Mouse (Mus musculus) midbrain, embryonic 15.5 days (tissue): ENCODE data around the gene Pcbp4. TPM values are rescaled to one million over a fixed set of nuclear protein-coding genes. Genes with fewer than 3 reads are reported as not detected.

Source experiments
- ATAC-seq: fragments of 200-750 bp; cut with Nextera tagmentation; replicated peaks from 2 replicates; pipeline ENCODE4 v1.8.0; 2017; ENCODE audit warnings: moderate TSS enrichment
- H3K27ac ChIP-seq: fragments of 300-500 bp; sonication (generic); 2 replicates; pipeline ENCODE4 v1.5.1; 2015; ENCODE audit warnings: mild to moderate bottlenecking, inconsistent platforms
- H3K27me3 ChIP-seq: fragments of 300-500 bp; sonication (generic); replicated peaks from 2 replicates; pipeline ENCODE4 v1.6.1; 2015; ENCODE audit warnings: inconsistent platforms
- H3K36me3 ChIP-seq: fragments of 300-500 bp; sonication (generic); replicated peaks from 2 replicates; pipeline ENCODE4 v1.6.1; 2015; ENCODE audit warnings: inconsistent platforms
- H3K4me1 ChIP-seq: fragments of 300-500 bp; sonication (generic); 2 replicates; pipeline ENCODE4 v1.6.1; 2015; ENCODE audit warnings: inconsistent platforms
- H3K4me2 ChIP-seq: fragments of 300-500 bp; sonication (generic); 2 replicates; pipeline ENCODE4 v1.6.1; 2015; ENCODE audit warnings: inconsistent platforms, mild to moderate bottlenecking, moderate library complexity
- H3K4me3 ChIP-seq: fragments of 300-500 bp; sonication (generic); 2 replicates; pipeline ENCODE4 v1.5.1; 2015; ENCODE audit warnings: mild to moderate bottlenecking, inconsistent platforms
- H3K9ac ChIP-seq: fragments of 300-500 bp; sonication (generic); 2 replicates; pipeline ENCODE4 v1.6.1; 2015; ENCODE audit warnings: mild to moderate bottlenecking, inconsistent platforms
- H3K9me3 ChIP-seq: fragments of 300-500 bp; sonication (generic); 2 replicates; pipeline ENCODE4 v1.6.1; 2016; ENCODE audit warnings: inconsistent platforms
- WGBS: fragments of 180-500 bp; shearing (Covaris S2); methylation state at CpG from one replicate; pipeline ENCODE4 v1.1.7; 2015; ENCODE audit warnings: mixed read lengths; 5-methylcytosine and 5-hydroxymethylcytosine counted together
- polyA plus RNA-seq: library from polyadenylated mRNA; unstranded; fragments of >200 nt; fragmentation: Nextera tagmentation; extraction: Ambion mirVana; gene quantifications from 2 replicates; pipeline ENCODE4 v1.2.1, GENCODE M21; 2015

Pcbp4 gene
- polyA plus RNA-seq, 1 experiment from 2014 or later, result 295 TPM

DNA sequence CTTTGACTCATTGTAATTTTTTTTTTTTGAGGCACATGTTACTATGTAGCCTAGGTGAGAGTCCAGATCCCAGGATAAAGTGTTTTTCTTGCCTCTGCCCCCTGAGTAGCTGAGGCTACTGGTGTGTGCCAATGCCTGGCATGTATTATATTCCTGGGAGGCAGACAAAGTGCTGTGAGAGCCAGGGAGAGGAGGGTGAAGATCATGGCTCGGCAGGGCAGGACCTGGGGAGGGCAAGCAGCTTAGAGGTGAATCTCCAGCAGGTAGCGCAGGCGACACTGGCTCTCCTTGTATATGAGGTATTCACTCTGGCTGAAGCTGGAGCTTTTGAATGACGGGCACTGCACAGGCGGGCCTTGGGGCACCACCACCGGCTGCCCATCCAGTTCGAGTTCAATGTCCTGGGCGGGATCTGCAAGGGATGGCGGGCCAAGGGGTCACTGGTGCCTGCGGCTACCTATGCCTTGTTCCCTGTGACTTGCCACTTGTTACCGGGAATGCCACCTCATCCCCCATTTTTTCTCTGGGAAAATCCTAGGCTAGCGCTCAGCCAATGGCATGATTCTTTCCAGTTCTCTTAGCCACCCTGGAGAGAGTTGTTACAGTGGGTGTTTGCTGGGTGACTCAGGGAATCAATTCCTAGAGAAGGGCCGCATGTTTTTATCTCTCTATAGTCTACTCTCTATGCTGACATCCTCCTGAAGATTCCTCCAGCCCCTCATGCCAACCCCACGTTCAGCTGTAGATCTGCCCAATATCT, 18.1 kb downstream of the Pcbp4 start:
- Histone ChIP-seq H3K4me2 (no peak overlapping the region), H3K27ac (no peak overlapping the region), H3K4me3 (no peak overlapping the region), H3K36me3 (no peaks in the 10 kb centered on the region), H3K4me1 (peaks cover 14% of the 10 kb centered on the region), H3K27me3 (no peaks in the 10 kb centered on the region), H3K9me3 (no peaks in the 10 kb centered on the region), H3K9ac (no peak overlapping the region)
- no peak for ATAC-seq
- 63% methylated on average over 14 of the region's 14 CpGs for WGBS

DNA sequence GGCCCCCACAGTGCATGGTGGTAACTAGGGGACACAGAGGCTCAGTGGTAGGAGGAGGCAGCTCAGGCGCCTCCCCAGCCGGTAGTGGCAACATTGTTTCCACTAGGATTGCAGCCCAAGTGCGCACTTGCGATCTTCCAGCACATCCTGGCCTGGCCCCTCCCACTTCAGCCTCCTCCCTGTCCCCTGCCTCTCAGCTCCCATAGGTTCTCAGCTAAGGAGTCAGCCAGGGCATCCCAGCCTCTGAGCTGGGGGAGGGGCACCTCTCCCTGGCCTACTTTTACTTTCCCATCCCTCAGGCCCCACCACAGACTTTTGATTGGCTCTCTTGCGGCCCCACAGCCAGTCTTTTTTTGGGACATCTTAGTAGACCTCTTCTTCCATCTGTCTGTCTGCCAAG, 18.8 kb downstream of the Pcbp4 start:
- H3K4me1 ChIP-seq, result peaks cover 19% of the 10 kb centered on the region
- no peak overlapping the region for H3K4me3 ChIP-seq
- H3K36me3 ChIP-seq, result no peaks in the 10 kb centered on the region
- no peaks in the 10 kb centered on the region for H3K9me3 ChIP-seq
- H3K9ac ChIP-seq, result no peak overlapping the region
- no peak overlapping the region for H3K27ac ChIP-seq
- H3K27me3 ChIP-seq, result no peaks in the 10 kb centered on the region
- no peak overlapping the region for H3K4me2 ChIP-seq
- no peak for ATAC-seq
- WGBS, result 15% methylated on average over 5 of the region's 5 CpGs

DNA sequence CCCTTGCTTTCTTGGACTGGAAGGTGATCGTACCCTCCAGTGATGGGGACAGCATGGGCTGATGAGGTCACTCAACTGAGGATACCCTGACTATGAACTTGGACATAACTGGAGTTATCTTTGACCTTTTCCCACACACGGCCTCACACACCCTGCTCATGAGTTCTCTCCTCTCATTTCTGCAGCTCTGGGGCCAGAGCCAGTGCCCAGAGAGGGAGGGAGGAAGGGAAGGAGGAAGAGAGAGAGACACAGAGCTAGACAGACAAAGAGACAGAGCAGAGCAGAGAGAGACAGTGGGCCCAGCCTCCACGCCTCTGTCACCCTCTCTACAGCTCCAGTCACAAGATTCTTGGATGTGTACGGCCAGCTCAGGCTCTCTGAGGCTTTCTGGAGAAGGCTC, 19.2 kb downstream of the Pcbp4 start:
- Histone ChIP-seq H3K4me2 (no peak overlapping the region), H3K27me3 (no peaks in the 10 kb centered on the region), H3K4me3 (no peak overlapping the region), H3K9ac (no peak overlapping the region), H3K27ac (no peak overlapping the region), H3K36me3 (no peaks in the 10 kb centered on the region), H3K4me1 (peaks cover 19% of the 10 kb centered on the region), H3K9me3 (no peaks in the 10 kb centered on the region)
- WGBS, result 70% methylated on average over 4 of the region's 4 CpGs
- no peak for ATAC-seq

DNA sequence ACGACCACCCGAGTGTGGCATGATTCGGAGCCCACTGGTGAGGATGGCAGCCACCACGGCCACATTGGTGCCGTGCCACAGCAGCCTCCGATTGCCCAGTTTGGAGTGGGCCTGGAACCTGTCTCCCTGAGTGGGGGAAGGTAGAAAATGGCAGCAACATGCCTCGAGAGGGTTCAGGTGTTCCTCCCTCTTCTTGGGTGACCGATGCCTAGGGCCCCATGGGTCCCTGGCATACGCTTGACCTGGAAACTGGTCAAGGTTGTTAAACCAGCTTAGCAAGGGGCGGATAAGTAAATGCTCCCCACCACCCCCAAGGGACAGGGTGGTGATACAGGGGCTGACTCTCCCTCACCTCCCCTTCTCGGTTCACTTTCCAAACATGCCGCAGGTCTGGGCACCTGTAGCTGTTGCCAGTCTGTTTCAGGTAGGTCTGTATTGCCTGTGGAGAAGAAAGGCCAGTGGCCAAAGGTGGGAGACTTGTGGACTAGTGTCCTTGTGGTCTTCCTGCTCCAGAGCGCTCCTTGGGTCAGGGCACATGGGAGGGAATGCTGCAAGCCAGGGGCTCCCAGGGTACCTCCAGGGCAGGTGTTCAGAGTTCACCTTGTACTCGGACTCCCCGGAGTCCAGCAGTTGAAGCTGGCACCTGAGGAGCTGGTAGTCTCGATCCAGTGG, 20.1 kb downstream of the Pcbp4 start:
- Histone ChIP-seq H3K4me2 (no peak overlapping the region), H3K4me3 (no peak overlapping the region), H3K4me1 (peaks cover 26% of the 10 kb centered on the region), H3K27me3 (no peaks in the 10 kb centered on the region), H3K9ac (no peak overlapping the region), H3K36me3 (no peaks in the 10 kb centered on the region), H3K27ac (no peak overlapping the region), H3K9me3 (no peaks in the 10 kb centered on the region)
- 87% methylated on average over 16 of the region's 16 CpGs for WGBS
- ATAC-seq, result no peak

DNA sequence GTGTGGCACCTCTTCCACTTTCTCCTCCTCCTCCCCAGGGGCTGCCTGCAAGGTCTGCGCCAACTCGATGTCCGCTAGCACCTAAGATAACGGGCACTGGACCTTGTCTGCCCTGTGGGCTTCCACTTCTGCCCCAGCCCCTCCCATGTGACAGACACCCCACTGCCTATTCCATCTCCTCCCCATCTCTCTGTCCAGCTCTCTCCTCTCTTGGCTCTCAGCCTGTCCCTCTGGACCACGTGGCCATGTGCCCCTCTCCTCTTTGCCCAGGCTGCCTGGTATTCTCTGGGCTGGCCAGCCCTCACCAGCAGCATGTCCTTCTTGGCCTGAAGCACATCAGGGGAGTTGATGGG, 20.6 kb downstream of the Pcbp4 start:
- H3K4me3 ChIP-seq, result no peak overlapping the region
- H3K9ac ChIP-seq, result peak overlapping the region; percentile 10; the same call in 1 of the 2 replicates
- 82% methylated on average over 5 of the region's 5 CpGs for WGBS
- H3K27ac ChIP-seq, result no peak overlapping the region
- H3K9me3 ChIP-seq, result no peaks in the 10 kb centered on the region
- peaks cover 31% of the 10 kb centered on the region for H3K4me1 ChIP-seq
- no peak overlapping the region for H3K4me2 ChIP-seq
- no peaks in the 10 kb centered on the region for H3K36me3 ChIP-seq
- H3K27me3 ChIP-seq, result no peaks in the 10 kb centered on the region
- ATAC-seq, result no peak

DNA sequence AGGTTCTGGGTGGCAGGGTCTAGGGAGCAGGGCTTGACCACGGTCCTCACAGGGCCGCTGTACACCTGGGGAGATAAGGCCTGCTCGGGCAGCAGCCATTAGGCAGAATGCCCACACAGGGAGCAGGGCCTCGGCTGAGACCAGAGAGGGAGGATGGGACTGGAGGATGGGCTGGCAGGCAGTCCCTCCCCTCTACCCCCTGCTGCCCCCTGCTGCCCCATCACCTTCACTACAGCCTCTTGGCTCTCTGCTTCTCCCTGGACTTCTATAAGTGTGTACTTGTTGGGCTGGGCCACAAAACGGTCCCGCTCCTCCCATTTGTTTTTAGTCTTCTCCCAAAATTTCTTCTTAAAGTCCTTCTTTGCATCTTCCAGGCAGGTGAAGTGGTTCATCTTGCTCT, 21.4 kb downstream of the Pcbp4 start:
- Histone ChIP-seq H3K36me3 (no peaks in the 10 kb centered on the region), H3K4me3 (no peak overlapping the region), H3K27ac (no peak overlapping the region), H3K4me1 (peaks cover 32% of the 10 kb centered on the region), H3K9ac (no peak overlapping the region), H3K9me3 (no peaks in the 10 kb centered on the region), H3K27me3 (no peaks in the 10 kb centered on the region), H3K4me2 (no peak overlapping the region)
- WGBS, result 6% methylated on average over 6 of the region's 6 CpGs
- no peak for ATAC-seq

DNA sequence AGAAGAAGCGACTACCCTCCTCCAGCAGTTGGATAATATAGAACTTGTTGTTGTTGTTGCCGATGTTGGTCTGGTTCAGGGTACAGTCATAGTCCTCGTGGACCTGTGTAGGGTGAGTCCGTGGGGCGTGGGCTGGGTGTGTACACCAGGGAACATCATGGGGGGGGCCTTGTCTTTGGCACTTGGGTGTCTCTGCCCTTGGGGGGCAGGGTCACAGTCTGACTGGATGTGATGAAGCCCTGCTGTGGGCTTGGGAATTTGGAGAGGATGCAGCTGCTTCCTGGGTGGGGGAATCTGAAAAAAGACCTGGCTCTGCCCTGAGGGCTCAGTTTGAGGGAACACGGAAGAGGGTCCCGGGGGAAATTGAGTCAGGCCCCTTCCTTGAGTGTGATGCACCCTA, 22.0 kb downstream of the Pcbp4 start:
- no peak for ATAC-seq
- no peak overlapping the region for H3K4me2 ChIP-seq
- H3K9ac ChIP-seq, result no peak overlapping the region
- H3K4me1 ChIP-seq, result peaks cover 32% of the 10 kb centered on the region
- no peak overlapping the region for H3K4me3 ChIP-seq
- H3K9me3 ChIP-seq, result no peaks in the 10 kb centered on the region
- no peaks in the 10 kb centered on the region for H3K36me3 ChIP-seq
- no peaks in the 10 kb centered on the region for H3K27me3 ChIP-seq
- WGBS, result 51% methylated on average over 7 of the region's 7 CpGs
- H3K27ac ChIP-seq, result no peak overlapping the region

DNA sequence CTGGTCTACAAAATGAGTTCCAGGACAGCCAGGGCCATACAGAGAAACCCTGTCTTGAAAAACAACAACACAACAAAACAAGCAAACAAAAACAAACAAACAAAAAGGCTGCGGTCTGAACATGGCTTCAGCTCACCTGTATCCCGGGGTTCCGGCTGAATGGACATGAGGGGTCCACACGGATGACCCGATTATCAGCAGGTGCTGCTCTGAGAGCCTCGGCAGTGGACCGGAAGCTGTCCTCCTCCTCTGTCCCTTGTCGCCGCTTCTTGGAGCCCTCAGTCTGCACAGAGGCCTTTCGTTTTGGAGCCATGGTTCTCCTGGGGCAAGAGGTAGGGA, 22.5 kb downstream of the Pcbp4 start, which contains the start of gene Rrp9:
Rrp9 (plus strand) TSS at position 301 of the 339 bp plus-strand sequence.
- H3K9ac ChIP-seq, result peak within 1 kb of the TSS; percentile 26
- WGBS, result 87% methylated on average over 10 of the region's 10 CpGs
- H3K4me2 ChIP-seq, result peak within 1 kb of the TSS; percentile 34

DNA sequence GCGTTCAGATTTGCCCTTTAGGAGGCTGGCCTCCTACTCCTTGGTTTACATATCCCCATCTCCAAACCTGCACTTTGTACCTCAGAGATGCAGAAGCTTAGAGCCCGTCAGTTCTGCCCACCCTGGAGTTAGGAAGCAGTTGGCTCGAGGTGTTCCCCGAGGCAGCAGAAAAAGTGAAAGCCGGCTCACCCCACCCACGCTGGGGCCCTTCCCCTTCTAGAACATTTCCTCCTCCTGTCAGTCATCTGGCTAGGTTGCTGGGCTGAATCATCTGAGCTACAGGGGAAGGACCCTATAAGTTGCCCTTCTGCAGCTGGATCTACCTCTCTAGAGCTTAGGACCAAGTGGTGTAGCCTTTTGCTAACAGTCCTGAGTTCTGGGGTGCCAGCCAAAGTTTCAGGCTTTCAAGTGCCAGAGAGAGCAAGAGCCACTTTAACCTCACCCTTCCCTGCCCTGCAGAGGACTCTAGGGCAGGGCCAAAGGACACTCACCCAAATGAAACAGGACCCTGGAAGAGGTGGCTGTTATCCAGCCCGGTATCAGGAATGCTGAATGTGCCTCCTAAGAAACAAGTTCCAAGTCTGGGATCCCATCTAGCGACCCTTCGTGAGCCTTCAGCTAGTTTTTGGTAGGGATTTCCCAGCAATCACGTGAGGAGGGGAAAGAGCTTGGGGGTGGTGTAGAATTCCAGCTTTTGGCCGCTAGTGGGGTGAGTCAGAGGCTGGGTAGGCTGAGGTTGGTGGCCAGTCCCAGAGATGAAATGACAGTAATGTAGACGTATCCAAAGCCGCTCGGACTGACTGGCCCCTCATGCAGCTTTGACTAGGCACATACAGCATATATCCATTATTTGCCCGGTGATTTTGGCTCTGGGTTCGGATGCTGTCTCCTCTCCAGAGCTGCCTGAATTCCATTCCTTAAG, 23.2 kb downstream of the Pcbp4 start:
- Histone ChIP-seq H3K4me2 (peak overlapping the region; percentile 34), H3K9ac (peak overlapping the region; percentile 26), H3K27me3 (no peaks in the 10 kb centered on the region), H3K36me3 (no peaks in the 10 kb centered on the region), H3K27ac (0 out of 2 replicates have a peak overlapping the region, but pooled peaks have one; percentile 51), H3K9me3 (no peaks in the 10 kb centered on the region), H3K4me1 (peaks cover 32% of the 10 kb centered on the region), H3K4me3 (peak overlapping the region; percentile 72)
- 35% methylated on average over 16 of the region's 16 CpGs for WGBS
- no peak; the same call in 1 of the 2 replicates for ATAC-seq

More for the DNA sequence above, 22.5 kb downstream of the Pcbp4 start, which contains the start of gene Rrp9:
- no peaks in the 10 kb centered on the region for H3K27me3 ChIP-seq
- no peaks in the 10 kb centered on the region for H3K9me3 ChIP-seq
- H3K27ac ChIP-seq, result 0 out of 2 replicates have a peak within 1 kb of the TSS, but pooled peaks have one; percentile 51
- peak within 1 kb of the TSS; percentile 72 for H3K4me3 ChIP-seq
- no peaks in the 10 kb centered on the region for H3K36me3 ChIP-seq
- H3K4me1 ChIP-seq, result peaks cover 32% of the 10 kb centered on the region
- no peak for ATAC-seq

DNA sequence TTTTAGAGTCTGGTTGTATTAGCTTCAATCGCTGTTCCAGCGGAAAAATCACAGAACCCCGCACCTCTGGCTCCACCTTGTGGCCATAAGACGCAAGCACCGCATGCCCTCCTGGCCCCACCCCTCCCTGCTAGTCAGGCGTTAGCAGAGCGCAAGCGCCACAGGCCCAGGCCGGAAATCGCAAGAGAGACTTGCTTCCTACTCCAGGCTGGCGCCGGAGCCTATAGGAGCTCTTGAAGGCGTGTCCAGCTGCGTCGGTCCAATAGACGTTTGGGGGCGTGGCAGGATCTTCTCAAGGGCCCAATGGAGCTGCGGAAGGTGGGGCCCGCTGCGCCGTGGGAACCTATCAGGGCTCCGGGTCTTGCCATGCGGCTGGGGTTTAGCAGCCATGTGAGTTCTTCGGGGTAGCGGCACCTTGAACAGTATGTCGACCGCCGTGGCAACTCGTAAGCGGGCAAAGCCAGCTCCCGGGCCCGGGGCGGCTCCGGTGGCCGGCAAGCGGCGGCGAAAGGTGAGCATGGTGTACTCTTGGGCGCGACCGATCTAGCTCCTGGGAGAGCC, 23.9 kb downstream of the Pcbp4 start, which contains the start of gene Parp3:
Parp3 (minus strand) TSS at position 26 of the 561 bp plus-strand sequence.
- H3K27me3 ChIP-seq, result no peaks in the 10 kb centered on the region
- no peaks in the 10 kb centered on the region for H3K9me3 ChIP-seq
- H3K36me3 ChIP-seq, result 0 out of 2 replicates have a peak, but pooled peaks cover 4% of the 10 kb centered on the region
- H3K9ac ChIP-seq, result peak within 1 kb of the TSS; percentile 66
- peak within 1 kb of the TSS; percentile 72 for H3K4me3 ChIP-seq
- peak; percentile 99 for ATAC-seq
- peak within 1 kb of the TSS; percentile 84 for H3K4me2 ChIP-seq
- H3K27ac ChIP-seq, result 0 out of 2 replicates have a peak within 1 kb of the TSS, but pooled peaks have one; percentile 51
- H3K4me1 ChIP-seq, result peaks cover 32% of the 10 kb centered on the region
- WGBS, result under 1% methylated on average over 41 of the region's 41 CpGs

DNA sequence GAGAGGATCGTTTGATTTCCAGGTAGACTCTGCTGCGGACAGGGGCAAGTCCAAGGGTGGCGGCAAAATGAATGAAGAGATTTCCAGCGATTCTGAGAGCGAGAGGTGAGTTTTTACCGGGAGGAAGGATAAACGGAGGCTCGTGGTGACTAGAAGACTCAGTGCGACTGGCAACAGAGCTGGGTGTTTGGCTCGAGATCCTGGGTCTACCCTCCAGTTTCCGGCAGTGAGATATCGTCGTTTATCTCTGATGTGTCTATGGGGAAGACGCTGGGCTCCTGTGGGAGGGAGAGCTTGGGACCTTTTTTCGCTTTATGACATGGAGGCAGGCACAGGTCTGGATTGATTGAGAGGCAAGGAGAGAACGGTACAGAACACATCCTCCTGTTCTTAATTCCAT, 24.6 kb downstream of the Pcbp4 start:
- no peak for ATAC-seq
- H3K9ac ChIP-seq, result peak overlapping the region; percentile 66
- 0 out of 2 replicates have a peak, but pooled peaks cover 5% of the 10 kb centered on the region for H3K36me3 ChIP-seq
- WGBS, result 8% methylated on average over 16 of the region's 16 CpGs
- H3K4me3 ChIP-seq, result peak overlapping the region; percentile 72
- H3K27ac ChIP-seq, result no peak overlapping the region
- peak overlapping the region; percentile 84 for H3K4me2 ChIP-seq
- H3K27me3 ChIP-seq, result no peaks in the 10 kb centered on the region
- peaks cover 32% of the 10 kb centered on the region for H3K4me1 ChIP-seq
- H3K9me3 ChIP-seq, result no peaks in the 10 kb centered on the region
